Mouse (Mus musculus) midbrain, embryonic 12.5 days (tissue): ENCODE measurements at regions not wholly inside any gene's neighbourhood (a gene's known extent, or its start where the extent isn't known, plus 50 kb on each side); places are given as distances from the start of the nearest gene placed in this dataset.
"Not testable (repeated sequence)": the region's sequence is repeated elsewhere in the genome, so short reads cannot be mapped to it uniquely, and the experiment has no call there.

ENCODE experiments used
- ATAC-seq: fragments of 200-750 bp; cut with Nextera tagmentation; 2 replicates; pipeline ENCODE4 v1.8.0; 2017; ENCODE audit warnings: low read depth, moderate TSS enrichment, moderate library complexity; ENCODE audit not compliant: low FRiP score
- H3K27ac ChIP-seq: fragments of 300-500 bp; sonication (generic); replicated peaks from 2 replicates; pipeline ENCODE4 v1.5.1; 2016; ENCODE audit warnings: mild to moderate bottlenecking
- H3K27me3 ChIP-seq: fragments of 300-500 bp; sonication (generic); 2 replicates; pipeline ENCODE4 v1.6.1; 2016; ENCODE audit warnings: mild to moderate bottlenecking
- H3K36me3 ChIP-seq: fragments of 300-500 bp; sonication (generic); 2 replicates; pipeline ENCODE4 v1.6.1; 2016
- H3K4me1 ChIP-seq: fragments of 300-500 bp; sonication (generic); 2 replicates; pipeline ENCODE4 v1.6.1; 2016
- H3K4me2 ChIP-seq: fragments of 300-500 bp; sonication (generic); replicated peaks from 2 replicates; pipeline ENCODE4 v1.6.1; 2016; ENCODE audit warnings: mild to moderate bottlenecking, moderate library complexity
- H3K4me3 ChIP-seq: fragments of 300-500 bp; sonication (generic); 2 replicates; pipeline ENCODE4 v1.5.1; 2016; ENCODE audit warnings: mild to moderate bottlenecking
- H3K9ac ChIP-seq: fragments of 300-500 bp; sonication (generic); replicated peaks from 2 replicates; pipeline ENCODE4 v1.6.1; 2016; ENCODE audit warnings: mild to moderate bottlenecking, moderate library complexity
- H3K9me3 ChIP-seq: fragments of 300-500 bp; sonication (generic); 2 replicates; pipeline ENCODE4 v1.6.1; 2016; ENCODE audit warnings: mild to moderate bottlenecking
- WGBS: fragments of 180-500 bp; shearing (Covaris S2); methylation state at CpG from one replicate; pipeline ENCODE4 v1.1.7; 2016; 5-methylcytosine and 5-hydroxymethylcytosine counted together

- ATAC-seq = no peak
- no peak overlapping the region for H3K27ac ChIP-seq
- 89% methylated on average over 7 of the region's 7 CpGs for WGBS
- H3K27me3 ChIP-seq = no peaks in the 10 kb centered on the region
- H3K36me3 ChIP-seq = no peaks in the 10 kb centered on the region
- no peak overlapping the region for H3K9ac ChIP-seq
- H3K4me2 ChIP-seq = no peak overlapping the region
- no peak overlapping the region for H3K4me3 ChIP-seq
- peaks cover 5% of the 10 kb centered on the region; the same call in 1 of the 2 replicates for H3K4me1 ChIP-seq
- H3K9me3 ChIP-seq = no peaks in the 10 kb centered on the region
These were observed 53.2 kb upstream of the Dazl start for GRCm38 (mm10) chr17:50346451-50347192.

DNA sequence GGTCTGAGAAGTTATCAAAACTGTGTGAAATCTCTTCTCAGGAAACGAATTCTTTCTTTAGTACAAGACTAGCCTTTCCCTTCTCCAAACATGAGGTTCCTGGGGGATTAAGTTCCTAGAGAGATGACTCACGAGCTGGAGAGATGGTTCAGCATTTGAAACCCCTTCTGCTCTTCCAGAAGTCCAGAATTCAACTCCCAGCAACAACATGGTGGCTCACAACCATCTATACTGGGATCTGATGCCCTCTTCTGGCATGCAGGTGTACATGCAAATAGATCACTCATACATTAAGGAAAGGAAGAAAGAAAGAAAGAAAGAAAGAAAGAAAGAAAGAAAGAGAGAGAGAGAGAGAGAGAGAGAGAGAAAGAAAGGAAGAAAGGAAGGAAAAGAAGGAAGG, 60.4 kb upstream of the Dazl start:
- H3K9ac ChIP-seq, H3K27me3 ChIP-seq, ATAC-seq, H3K4me1 ChIP-seq, H3K4me2 ChIP-seq, H3K36me3 ChIP-seq, H3K4me3 ChIP-seq, H3K9me3 ChIP-seq, H3K27ac ChIP-seq: not testable (repeated sequence)
- 66% methylated on average over 2 of the region's 2 CpGs for WGBS

GRCm38 (mm10) chr17:50354357-50354756, 60.9 kb upstream of the Dazl start:
- 93% methylated on average over 6 of the region's 6 CpGs for WGBS
- H3K36me3 ChIP-seq = no peaks in the 10 kb centered on the region
- H3K9ac ChIP-seq = no peak overlapping the region
- H3K9me3 ChIP-seq = no peaks in the 10 kb centered on the region
- H3K27ac ChIP-seq = no peak overlapping the region
- no peak overlapping the region for H3K4me2 ChIP-seq
- no peak for ATAC-seq
- no peaks in the 10 kb centered on the region for H3K4me1 ChIP-seq
- H3K27me3 ChIP-seq = no peaks in the 10 kb centered on the region
- no peak overlapping the region for H3K4me3 ChIP-seq

GRCm38 (mm10) chr17:50361657-50362233, 68.3 kb upstream of the Dazl start:
- Histone ChIP-seq H3K4me1 (no peaks in the 10 kb centered on the region), H3K4me3 (no peak overlapping the region), H3K27me3 (no peaks in the 10 kb centered on the region), H3K4me2 (no peak overlapping the region), H3K9me3 (no peaks in the 10 kb centered on the region), H3K9ac (no peak overlapping the region), H3K27ac (no peak overlapping the region), H3K36me3 (no peaks in the 10 kb centered on the region)
- ATAC-seq = no peak
- 84% methylated on average over 9 of the region's 9 CpGs for WGBS

DNA sequence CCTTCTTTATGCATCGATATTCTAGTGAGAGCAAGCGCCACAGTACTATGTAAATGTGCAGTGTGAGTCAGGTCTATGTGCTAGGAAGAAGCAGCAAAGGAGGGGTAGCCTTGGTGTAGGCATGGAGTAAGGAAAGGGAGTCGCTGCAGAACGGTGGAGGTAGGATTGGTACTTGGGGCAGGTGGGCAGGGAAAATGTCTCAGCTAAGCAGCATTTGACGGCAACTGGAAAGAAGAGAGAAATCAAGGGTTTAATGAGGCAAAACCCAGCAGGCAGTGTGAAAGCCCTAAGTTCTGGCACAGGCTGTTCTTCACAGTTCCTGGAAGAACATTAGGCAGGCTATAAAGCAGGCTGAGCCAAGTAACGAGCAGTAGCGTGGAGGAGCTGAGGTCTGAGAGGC, 72.0 kb upstream of the Dazl start:
- 91% methylated on average over 7 of the region's 7 CpGs for WGBS
- Histone ChIP-seq H3K9ac (no peak overlapping the region), H3K4me2 (no peak overlapping the region), H3K4me1 (no peaks in the 10 kb centered on the region), H3K4me3 (no peak overlapping the region), H3K27me3 (no peaks in the 10 kb centered on the region), H3K9me3 (no peaks in the 10 kb centered on the region), H3K27ac (no peak overlapping the region), H3K36me3 (no peaks in the 10 kb centered on the region)
- ATAC-seq = no peak

DNA sequence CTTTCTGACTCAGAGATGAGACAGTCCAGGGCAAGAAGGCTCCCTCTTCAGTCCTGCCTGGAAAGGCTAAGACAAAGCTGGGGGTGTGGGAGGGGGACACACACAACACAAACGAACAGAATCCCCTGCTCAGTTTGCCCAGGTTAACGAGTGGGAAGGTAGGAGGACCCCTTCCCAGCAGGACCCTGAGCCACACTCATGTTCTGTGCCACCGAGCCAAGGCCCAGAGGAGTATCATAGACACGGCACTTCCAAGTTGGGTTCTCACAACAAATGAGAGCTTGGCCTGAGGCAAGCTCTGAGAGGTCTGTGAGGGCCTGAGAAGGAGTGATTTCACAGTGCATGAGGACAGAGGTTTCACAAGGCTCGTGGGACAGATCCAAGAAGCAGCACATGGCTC, 72.7 kb upstream of the Dazl start:
- Histone ChIP-seq H3K9me3 (no peaks in the 10 kb centered on the region), H3K27ac (no peak overlapping the region), H3K4me2 (no peak overlapping the region), H3K36me3 (no peaks in the 10 kb centered on the region), H3K4me3 (no peak overlapping the region), H3K4me1 (no peaks in the 10 kb centered on the region), H3K9ac (no peak overlapping the region), H3K27me3 (no peaks in the 10 kb centered on the region)
- ATAC-seq = no peak
- WGBS = 84% methylated on average over 5 of the region's 5 CpGs

GRCm38 (mm10) chr17:50369216-50369875, 75.9 kb upstream of the Dazl start:
- no peak for ATAC-seq
- Histone ChIP-seq H3K4me1 (no peaks in the 10 kb centered on the region), H3K9me3 (no peaks in the 10 kb centered on the region), H3K4me3 (no peak overlapping the region), H3K36me3 (no peaks in the 10 kb centered on the region), H3K9ac (no peak overlapping the region), H3K4me2 (no peak overlapping the region), H3K27ac (no peak overlapping the region), H3K27me3 (no peaks in the 10 kb centered on the region)
- WGBS = 83% methylated on average over 6 of the region's 6 CpGs

- Histone ChIP-seq H3K27me3 (no peaks in the 10 kb centered on the region), H3K4me2 (no peak overlapping the region), H3K4me3 (no peak overlapping the region), H3K36me3 (no peaks in the 10 kb centered on the region), H3K9ac (no peak overlapping the region), H3K27ac (no peak overlapping the region), H3K4me1 (no peaks in the 10 kb centered on the region), H3K9me3 (no peaks in the 10 kb centered on the region)
- WGBS = 93% methylated on average over 1 of the region's 1 CpGs
- ATAC-seq = no peak
These were observed 77.0 kb upstream of the Dazl start for GRCm38 (mm10) chr17:50370484-50370883.

GRCm38 (mm10) chr17:50373496-50374141, 80.2 kb upstream of the Dazl start:
- H3K9me3 ChIP-seq = no peaks in the 10 kb centered on the region
- no peak overlapping the region for H3K4me2 ChIP-seq
- 79% methylated on average over 5 of the region's 5 CpGs for WGBS
- H3K36me3 ChIP-seq = no peaks in the 10 kb centered on the region
- H3K4me1 ChIP-seq = no peaks in the 10 kb centered on the region
- H3K4me3 ChIP-seq = no peak overlapping the region
- no peaks in the 10 kb centered on the region for H3K27me3 ChIP-seq
- H3K27ac ChIP-seq = no peak overlapping the region
- H3K9ac ChIP-seq = no peak overlapping the region
- no peak for ATAC-seq

GRCm38 (mm10) chr17:50375465-50375864, 82.0 kb upstream of the Dazl start:
- Histone ChIP-seq H3K36me3 (no peaks in the 10 kb centered on the region), H3K27me3 (no peaks in the 10 kb centered on the region), H3K4me3 (no peak overlapping the region), H3K9me3 (no peaks in the 10 kb centered on the region), H3K9ac (no peak overlapping the region), H3K27ac (no peak overlapping the region), H3K4me1 (no peaks in the 10 kb centered on the region), H3K4me2 (no peak overlapping the region)
- WGBS = 86% methylated on average over 3 of the region's 3 CpGs
- no peak for ATAC-seq

- WGBS = 94% methylated on average over 8 of the region's 8 CpGs
- Histone ChIP-seq H3K4me1 (no peaks in the 10 kb centered on the region), H3K9me3 (no peaks in the 10 kb centered on the region), H3K27ac (no peak overlapping the region), H3K9ac (no peak overlapping the region), H3K36me3 (no peaks in the 10 kb centered on the region), H3K4me3 (no peak overlapping the region), H3K4me2 (no peak overlapping the region), H3K27me3 (no peaks in the 10 kb centered on the region)
- ATAC-seq = no peak
These were observed 83.3 kb upstream of the Dazl start for GRCm38 (mm10) chr17:50376708-50377107.

DNA sequence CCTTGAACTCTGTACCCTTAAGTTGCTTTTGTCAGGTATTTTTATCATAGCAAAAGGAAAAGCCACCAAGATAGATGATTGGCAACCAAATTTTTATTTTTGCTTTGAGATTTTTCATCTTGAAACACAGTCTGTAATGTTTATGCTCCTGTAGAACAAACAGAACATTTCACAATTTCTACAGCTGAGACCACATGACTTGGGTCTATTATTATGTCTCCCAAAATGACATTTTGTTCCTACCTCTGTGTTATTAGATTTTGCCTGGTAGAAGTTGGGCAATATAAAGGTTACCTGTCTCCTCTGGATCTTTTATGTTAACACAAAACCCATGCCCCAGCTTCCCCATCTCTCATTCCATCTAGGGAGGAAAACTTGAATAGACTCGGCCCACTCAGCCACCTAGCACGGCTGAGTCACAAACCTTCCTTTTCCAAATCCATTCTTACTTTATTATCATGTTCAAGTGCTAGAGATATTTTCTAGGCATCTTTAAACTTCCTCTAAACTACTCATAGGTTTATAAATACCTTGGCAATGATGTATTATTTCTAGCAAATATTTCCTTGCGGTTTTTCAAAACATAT, 84.8 kb upstream of the Dazl start:
- no peaks in the 10 kb centered on the region for H3K36me3 ChIP-seq
- H3K9me3 ChIP-seq = no peaks in the 10 kb centered on the region
- 93% methylated on average over 3 of the region's 3 CpGs for WGBS
- H3K4me3 ChIP-seq = no peak overlapping the region
- no peak overlapping the region for H3K4me2 ChIP-seq
- no peak overlapping the region for H3K9ac ChIP-seq
- no peak overlapping the region for H3K27ac ChIP-seq
- H3K4me1 ChIP-seq = no peaks in the 10 kb centered on the region
- ATAC-seq = no peak
- H3K27me3 ChIP-seq = no peaks in the 10 kb centered on the region
